Mouse (Mus musculus): ENCODE measurements around the gene Rnaseh1. TPM values are rescaled to one million over a fixed set of nuclear protein-coding genes. Genes with fewer than 3 reads are reported as not detected.
A peak's percentile ranks its signal among the peaks of the same experiment; 100 is the strongest.

The Rnaseh1 gene
- polyA plus RNA-seq (2012; rRNA removed) = 10.7 and 10.9 TPM in 2 replicates

DNA sequence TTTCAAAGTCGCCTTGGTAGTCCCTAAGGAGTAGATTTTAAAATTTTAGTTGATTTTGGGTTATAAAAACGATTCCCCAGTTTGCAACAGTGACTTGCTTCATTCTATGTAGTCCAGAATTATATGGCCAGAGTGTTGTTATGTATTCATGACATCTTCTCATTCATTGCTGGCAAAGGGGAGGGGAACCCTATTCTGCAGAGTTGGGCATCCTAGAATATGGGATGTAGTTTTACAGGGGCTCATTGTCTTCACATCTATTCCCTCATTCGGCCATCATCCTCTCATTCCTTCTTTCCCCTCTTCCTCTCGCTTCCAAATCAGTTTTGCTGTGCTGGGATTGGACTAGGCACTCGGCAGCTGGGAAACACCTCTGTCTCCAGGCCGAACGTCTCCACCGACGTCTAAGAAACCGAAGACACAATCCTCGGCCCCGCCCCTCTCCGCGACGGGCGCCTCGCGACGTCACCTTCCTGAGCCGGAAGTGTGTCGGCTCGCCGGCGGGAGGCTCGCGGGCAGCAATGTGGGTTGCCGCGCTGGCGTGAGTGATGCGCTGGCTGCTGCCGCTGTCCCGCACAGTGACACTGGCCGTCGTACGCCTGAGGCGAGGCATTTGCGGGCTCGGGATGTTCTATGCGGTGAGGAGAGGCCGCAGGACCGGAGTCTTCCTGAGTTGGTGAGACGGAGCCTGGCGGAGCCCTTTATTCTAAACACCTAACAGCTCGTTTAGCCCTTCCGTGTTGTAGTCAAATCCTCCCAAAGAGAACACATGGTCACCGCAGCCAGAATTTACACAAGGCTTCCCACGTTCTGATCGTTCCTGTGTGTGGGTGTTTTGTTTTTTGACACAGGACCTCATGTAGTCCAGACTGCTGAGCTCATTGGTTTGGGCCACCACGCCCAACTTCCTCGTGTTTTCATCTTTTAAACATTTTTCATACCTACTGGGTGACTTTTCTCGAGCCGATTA is at the start of gene Rnaseh1:
Rnaseh1 (plus strand) TSS at position 462 of the 970 bp plus-strand sequence.
- Histone ChIP-seq H3K4me1 (ENCODE audit: control insufficient read depth, insufficient read depth, low read length) (peaks cover 4% of the 10 kb centered on the region), H3K27ac (ENCODE audit: control insufficient read depth, insufficient read depth, low read depth, low read length) (peak within 1 kb of the TSS; percentile 92), H3K27me3 (ENCODE audit: control insufficient read depth, insufficient read depth, low read length) (no peaks in the 10 kb centered on the region), H3K36me3 (ENCODE audit: control insufficient read depth, insufficient read depth, low read length) (no peaks in the 10 kb centered on the region; the same call in 1 of the 2 replicates), H3K4me3 (ENCODE audit: control insufficient read depth, low read depth, low read length) (peak within 1 kb of the TSS; percentile 88)
- TF ChIP-seq CTCF (IDR thresholded peaks at IDR 0.05; ENCODE audit: control insufficient read depth, insufficient read depth, insufficient replicate concordance, low read depth, low read length) (no peak), POLR2A (IDR thresholded peaks at IDR 0.05; ENCODE audit: control insufficient read depth, low read depth, low read length) (peak; percentile 95)

- Histone ChIP-seq H3K4me3 (ENCODE audit: control insufficient read depth, low read depth, low read length) (no peak overlapping the region), H3K36me3 (ENCODE audit: control insufficient read depth, insufficient read depth, low read length) (no peaks in the 10 kb centered on the region), H3K4me1 (ENCODE audit: control insufficient read depth, insufficient read depth, low read length) (no peaks in the 10 kb centered on the region), H3K27ac (ENCODE audit: control insufficient read depth, insufficient read depth, low read depth, low read length) (no peak overlapping the region), H3K27me3 (ENCODE audit: control insufficient read depth, insufficient read depth, low read length) (no peaks in the 10 kb centered on the region)
- TF ChIP-seq POLR2A (IDR thresholded peaks at IDR 0.05; ENCODE audit: control insufficient read depth, low read depth, low read length) (no peak), CTCF (IDR thresholded peaks at IDR 0.05; ENCODE audit: control insufficient read depth, insufficient read depth, insufficient replicate concordance, low read depth, low read length) (no peak)
These were observed 47.1 kb upstream of the Rnaseh1 start for GRCm38 (mm10) chr12:28602259-28602658.

GRCm38 (mm10) chr12:28603494-28603893 is 45.9 kb upstream of the Rnaseh1 start:
- no peak overlapping the region for H3K4me3 ChIP-seq (ENCODE audit: control insufficient read depth, low read depth, low read length)
- H3K27ac ChIP-seq (ENCODE audit: control insufficient read depth, insufficient read depth, low read depth, low read length) = no peak overlapping the region
- no peaks in the 10 kb centered on the region for H3K4me1 ChIP-seq (ENCODE audit: control insufficient read depth, insufficient read depth, low read length)
- TF ChIP-seq POLR2A (IDR thresholded peaks at IDR 0.05; ENCODE audit: control insufficient read depth, low read depth, low read length) (no peak), CTCF (IDR thresholded peaks at IDR 0.05; ENCODE audit: control insufficient read depth, insufficient read depth, insufficient replicate concordance, low read depth, low read length) (no peak)
- no peaks in the 10 kb centered on the region for H3K36me3 ChIP-seq (ENCODE audit: control insufficient read depth, insufficient read depth, low read length)
- H3K27me3 ChIP-seq (ENCODE audit: control insufficient read depth, insufficient read depth, low read length) = no peaks in the 10 kb centered on the region

GRCm38 (mm10) chr12:28607546-28608305 is 41.7 kb upstream of the Rnaseh1 start:
- no peak for TF ChIP-seq CTCF (IDR thresholded peaks at IDR 0.05; ENCODE audit: control insufficient read depth, insufficient read depth, insufficient replicate concordance, low read depth, low read length)
- TF ChIP-seq POLR2A (IDR thresholded peaks at IDR 0.05; ENCODE audit: control insufficient read depth, low read depth, low read length) = no peak
- Histone ChIP-seq H3K27ac (ENCODE audit: control insufficient read depth, insufficient read depth, low read depth, low read length) (no peak overlapping the region), H3K4me3 (ENCODE audit: control insufficient read depth, low read depth, low read length) (no peak overlapping the region), H3K36me3 (ENCODE audit: control insufficient read depth, insufficient read depth, low read length) (no peaks in the 10 kb centered on the region), H3K27me3 (ENCODE audit: control insufficient read depth, insufficient read depth, low read length) (no peaks in the 10 kb centered on the region), H3K4me1 (ENCODE audit: control insufficient read depth, insufficient read depth, low read length) (no peaks in the 10 kb centered on the region)

GRCm38 (mm10) chr12:28612391-28612790 is 37.0 kb upstream of the Rnaseh1 start:
- Histone ChIP-seq H3K27ac (ENCODE audit: control insufficient read depth, insufficient read depth, low read depth, low read length) (no peak overlapping the region), H3K4me1 (ENCODE audit: control insufficient read depth, insufficient read depth, low read length) (no peaks in the 10 kb centered on the region), H3K27me3 (ENCODE audit: control insufficient read depth, insufficient read depth, low read length) (no peaks in the 10 kb centered on the region), H3K4me3 (ENCODE audit: control insufficient read depth, low read depth, low read length) (no peak overlapping the region), H3K36me3 (ENCODE audit: control insufficient read depth, insufficient read depth, low read length) (no peaks in the 10 kb centered on the region)
- TF ChIP-seq POLR2A (IDR thresholded peaks at IDR 0.05; ENCODE audit: control insufficient read depth, low read depth, low read length) (no peak), CTCF (IDR thresholded peaks at IDR 0.05; ENCODE audit: control insufficient read depth, insufficient read depth, insufficient replicate concordance, low read depth, low read length) (no peak)

DNA sequence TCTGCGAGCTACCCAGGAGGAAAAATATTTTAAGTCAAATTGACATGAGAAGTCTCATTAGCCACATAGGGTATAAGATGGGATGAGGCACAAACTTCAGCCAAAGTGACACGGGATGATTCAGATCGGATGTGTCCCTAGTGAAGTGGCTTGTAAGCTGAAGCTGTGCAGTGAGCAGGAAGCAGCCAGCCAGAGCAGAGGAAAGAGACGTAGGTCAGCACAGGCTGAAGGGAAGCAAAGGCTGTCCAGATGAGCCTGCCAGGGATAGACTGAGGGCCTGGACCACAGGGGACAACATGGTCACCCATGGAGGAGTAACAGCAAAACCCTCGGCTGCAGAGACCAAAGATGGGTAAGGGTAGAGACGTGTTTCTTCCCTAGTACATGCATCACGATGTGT is 35.0 kb upstream of the Rnaseh1 start:
- Histone ChIP-seq H3K27me3 (ENCODE audit: control insufficient read depth, insufficient read depth, low read length) (no peaks in the 10 kb centered on the region), H3K36me3 (ENCODE audit: control insufficient read depth, insufficient read depth, low read length) (no peaks in the 10 kb centered on the region), H3K4me3 (ENCODE audit: control insufficient read depth, low read depth, low read length) (no peak overlapping the region), H3K27ac (ENCODE audit: control insufficient read depth, insufficient read depth, low read depth, low read length) (no peak overlapping the region), H3K4me1 (ENCODE audit: control insufficient read depth, insufficient read depth, low read length) (no peaks in the 10 kb centered on the region)
- TF ChIP-seq POLR2A (IDR thresholded peaks at IDR 0.05; ENCODE audit: control insufficient read depth, low read depth, low read length) (no peak), CTCF (IDR thresholded peaks at IDR 0.05; ENCODE audit: control insufficient read depth, insufficient read depth, insufficient replicate concordance, low read depth, low read length) (no peak)

DNA sequence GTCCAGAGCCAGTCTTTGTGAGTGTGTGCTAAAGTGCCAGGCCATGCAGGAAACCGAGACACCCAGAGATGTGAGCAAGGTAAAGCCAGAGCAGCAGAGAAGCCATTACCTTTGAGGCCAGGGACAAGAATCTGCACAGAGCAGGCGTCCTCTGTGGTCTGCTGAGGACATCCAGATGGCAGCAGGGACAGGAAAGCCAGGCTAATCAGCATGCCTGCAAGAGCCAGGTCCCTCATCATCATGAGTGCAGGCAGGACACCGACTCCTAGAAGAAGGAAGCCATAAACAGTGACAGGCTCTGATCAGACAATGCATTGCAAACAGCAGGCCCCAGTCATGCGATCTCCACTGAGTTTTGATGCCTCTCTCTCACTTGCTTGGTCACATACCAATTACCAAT is 32.1 kb upstream of the Rnaseh1 start:
- Histone ChIP-seq H3K4me1 (ENCODE audit: control insufficient read depth, insufficient read depth, low read length) (no peaks in the 10 kb centered on the region), H3K4me3 (ENCODE audit: control insufficient read depth, low read depth, low read length) (no peak overlapping the region), H3K36me3 (ENCODE audit: control insufficient read depth, insufficient read depth, low read length) (no peaks in the 10 kb centered on the region), H3K27me3 (ENCODE audit: control insufficient read depth, insufficient read depth, low read length) (no peaks in the 10 kb centered on the region), H3K27ac (ENCODE audit: control insufficient read depth, insufficient read depth, low read depth, low read length) (no peak overlapping the region)
- TF ChIP-seq CTCF (IDR thresholded peaks at IDR 0.05; ENCODE audit: control insufficient read depth, insufficient read depth, insufficient replicate concordance, low read depth, low read length) = no peak
- no peak for TF ChIP-seq POLR2A (IDR thresholded peaks at IDR 0.05; ENCODE audit: control insufficient read depth, low read depth, low read length)
